In the genomic region with DNA sequence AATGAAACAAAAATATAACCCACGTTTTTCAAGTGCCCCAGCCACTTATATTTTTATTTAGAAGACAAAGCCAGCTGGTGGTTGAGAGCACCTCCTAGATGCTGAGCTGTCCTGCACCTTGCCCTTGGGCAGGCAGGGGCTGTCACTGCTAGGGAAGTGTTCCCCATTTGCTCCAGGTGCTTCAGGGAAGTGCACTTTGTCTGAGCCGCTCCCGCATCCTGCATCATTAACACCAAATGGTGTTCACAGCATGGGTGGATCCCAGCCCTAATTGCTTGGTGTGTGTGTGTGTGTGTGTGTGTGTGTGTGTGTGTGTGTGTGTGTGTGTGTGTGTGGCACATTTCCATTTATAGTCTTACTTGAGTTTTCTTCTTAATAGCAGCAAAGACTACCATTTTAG, we compare ENCODE assay signal across 8 mouse cellular contexts. TPM values are rescaled to one million over a fixed set of nuclear protein-coding genes. Genes with fewer than 3 reads are reported as not detected.
DNase-seq lines count a peak whose midpoint lies in the region; ATAC-seq and TF ChIP-seq lines count a peak whose summit lies in the region.
"Not testable (repeated sequence)": the region's sequence is repeated elsewhere in the genome, so short reads cannot be mapped to it uniquely, and the experiment has no call there.
"Had no signal": no experiment of that assay in that cellular context is flagged by ENCODE, and none has a peak within 500 bp of the region (broad histone marks: within the 10 kb centered on the region; RNA-seq: fewer than 3 reads in every experiment).

No protein-coding gene starts in this region.

- not testable (repeated sequence) for TF ChIP-seq POLR2A in heart, adult 2 months (IDR thresholded peaks at IDR 0.05; ENCODE audit: insufficient read depth, low read depth, low read length)

- H3K27me3 ChIP-seq in heart, adult 2 months (ENCODE audit: control insufficient read depth, insufficient read depth, low read length); intestine, postnatal 0 days (replicated peaks; ENCODE audit: control insufficient read depth, insufficient read depth, low read length); liver, embryonic 12.5 days (replicated peaks); liver, postnatal 0 days (ENCODE audit: insufficient read depth, low read length): not testable (repeated sequence)

- H3K9ac ChIP-seq in heart, adult 2 months (ENCODE audit: low read depth, low read length): 0 out of 2 replicates have a peak overlapping the region, but pooled peaks have one; percentile 12
- not testable (repeated sequence) for H3K9ac ChIP-seq in intestine, postnatal 0 days (ENCODE audit: low read depth, low read length); liver, embryonic 12.5 days; liver, postnatal 0 days (replicated peaks)

- H3K27ac ChIP-seq in heart, adult 2 months; liver, postnatal 0 days (ENCODE audit: low read depth): not testable (repeated sequence)
- H3K27ac ChIP-seq in intestine, postnatal 0 days (ENCODE audit: low read depth, low read length): peak overlapping the region; percentile 9; the same call in 1 of the 2 replicates
- H3K27ac ChIP-seq in liver, embryonic 12.5 days: peak overlapping the region; percentile 49

- TF ChIP-seq CTCF in heart, adult 2 months (IDR thresholded peaks at IDR 0.05); intestine, postnatal 0 days (IDR thresholded peaks at IDR 0.05; ENCODE audit: low read depth); liver, postnatal 0 days (IDR thresholded peaks at IDR 0.05; ENCODE audit: low read depth): not testable (repeated sequence)

- H3K9me3 ChIP-seq in intestine, postnatal 0 days (ENCODE audit: control insufficient read depth); liver, embryonic 12.5 days (replicated peaks); liver, postnatal 0 days (ENCODE audit: low read length): not testable (repeated sequence)

- peaks cover 21% of the 10 kb centered on the region for H3K4me1 ChIP-seq in heart, adult 2 months (ENCODE audit: control insufficient read depth, insufficient read depth, low read length)
- not testable (repeated sequence) for H3K4me1 ChIP-seq in intestine, postnatal 0 days (replicated peaks; ENCODE audit: control insufficient read depth, insufficient read depth, low read length)
- peaks cover 83% of the 10 kb centered on the region for H3K4me1 ChIP-seq in liver, embryonic 12.5 days
- peaks cover 18% of the 10 kb centered on the region for H3K4me1 ChIP-seq in liver, postnatal 0 days (ENCODE audit: insufficient read depth)

- H3K36me3 ChIP-seq in heart, adult 2 months (ENCODE audit: control insufficient read depth, insufficient read depth, low read length): peaks cover 80% of the 10 kb centered on the region
- H3K36me3 ChIP-seq in intestine, postnatal 0 days (ENCODE audit: control insufficient read depth, insufficient read depth): peaks cover 51% of the 10 kb centered on the region
- peaks cover 89% of the 10 kb centered on the region for H3K36me3 ChIP-seq in liver, embryonic 12.5 days
- peaks cover 61% of the 10 kb centered on the region for H3K36me3 ChIP-seq in liver, postnatal 0 days (replicated peaks; ENCODE audit: insufficient read depth, low read length)

- intact Hi-C loops in heart, adult 2 months (cut with DNase I): not testable (repeated sequence)

- peak; percentile 78 for ATAC-seq in intestine, postnatal 0 days
- ATAC-seq in liver, embryonic 12.5 days; liver, postnatal 0 days: not testable (repeated sequence)

- peak; percentile 31 for DNase-seq in A20 (ENCODE audit: low read depth, low spot score)
- peak; percentile 18 for DNase-seq in cerebellum, adult 11 months
- peak; percentile 30 to 51 for DNase-seq in cerebellum, postnatal 25 days
- not testable (repeated sequence) for DNase-seq in heart, adult 2 months; liver, postnatal 0 days

- not testable (repeated sequence) for TF ChIP-seq EP300 in heart, adult 2 months (IDR thresholded peaks at IDR 0.05; ENCODE audit: insufficient read depth, low read depth, low read length); liver, postnatal 0 days (IDR thresholded peaks at IDR 0.05; ENCODE audit: low read depth)

- H3K4me2 ChIP-seq in intestine, postnatal 0 days (replicated peaks; ENCODE audit: low read depth): not testable (repeated sequence)
- peak overlapping the region; percentile 25 for H3K4me2 ChIP-seq in liver, embryonic 12.5 days
- H3K4me2 ChIP-seq in liver, postnatal 0 days (ENCODE audit: low read depth, low read length): peak overlapping the region; percentile 18

- not testable (repeated sequence) for H3K79me2 ChIP-seq in heart, adult 2 months (replicated peaks; ENCODE audit: control insufficient read depth, insufficient read depth, low read length)

- not testable (repeated sequence) for H3K4me3 ChIP-seq in heart, adult 2 months; intestine, postnatal 0 days (ENCODE audit: low read depth, low read length); liver, embryonic 12.5 days; liver, postnatal 0 days (ENCODE audit: low read depth, low read length)

- 34% methylated on average over 3 of the region's 3 CpGs for WGBS in heart, adult 2 months
- 40% methylated on average over 3 of the region's 3 CpGs for WGBS in intestine, postnatal 0 days
- 81% methylated on average over 3 of the region's 3 CpGs for WGBS in liver, embryonic 12.5 days (ENCODE audit: insufficient replicate concordance)
- WGBS in liver, postnatal 0 days (ENCODE audit: insufficient replicate concordance): 72% methylated on average over 3 of the region's 3 CpGs

RNA-seq across cellular contexts. Expression of a gene that starts 16.5 kb away (rescaled TPM):
- 1 to 10 TPM in 1 of 2 experiments, under 1 TPM in 1; 0.84 to 2.0 TPM for total RNA-seq in heart, adult 2 months (2021)
- 0.26 and 0.31 TPM in 2 replicates for polyA plus RNA-seq in heart, adult 2 months (2012; rRNA removed)
- 15.6 and 18.7 TPM in 2 replicates for polyA plus RNA-seq in intestine, postnatal 0 days (2015; fragmentation: Nextera tagmentation; extraction: Ambion mirVana)
- 90.2 and 91.3 TPM in 2 replicates for polyA plus RNA-seq in liver, embryonic 12.5 days (2016; fragmentation: Nextera tagmentation; extraction: Ambion mirVana)
- polyA plus RNA-seq in liver, postnatal 0 days (2015; fragmentation: Nextera tagmentation; extraction: Ambion mirVana): 45.8 and 48.5 TPM in 2 replicates

RNA-seq across cellular contexts. Expression of a gene that starts 16.7 kb away (rescaled TPM):
- under 1 TPM; 0.16 to 0.37 TPM for total RNA-seq in heart, adult 2 months (2021)
- polyA plus RNA-seq in heart, adult 2 months (2012; rRNA removed): 0.20 and 0.26 TPM in 2 replicates
- polyA plus RNA-seq in intestine, postnatal 0 days (2015; fragmentation: Nextera tagmentation; extraction: Ambion mirVana): 6.6 and 6.7 TPM in 2 replicates
- polyA plus RNA-seq in liver, embryonic 12.5 days (2016; fragmentation: Nextera tagmentation; extraction: Ambion mirVana): 43.6 and 46.4 TPM in 2 replicates
- 14.3 and 16.5 TPM in 2 replicates for polyA plus RNA-seq in liver, postnatal 0 days (2015; fragmentation: Nextera tagmentation; extraction: Ambion mirVana)

RNA-seq across cellular contexts. Expression of a gene that starts 54.1 kb away (rescaled TPM):
- total RNA-seq in heart, adult 2 months (2021): 10 to 100 TPM; 76.6 to 97.3 TPM
- polyA plus RNA-seq in heart, adult 2 months (2012; rRNA removed): 71.0 and 145 TPM in 2 replicates
- 73.2 and 76.1 TPM in 2 replicates for polyA plus RNA-seq in intestine, postnatal 0 days (2015; fragmentation: Nextera tagmentation; extraction: Ambion mirVana)
- polyA plus RNA-seq in liver, embryonic 12.5 days (2016; fragmentation: Nextera tagmentation; extraction: Ambion mirVana): 43.4 and 44.1 TPM in 2 replicates
- 146 and 149 TPM in 2 replicates for polyA plus RNA-seq in liver, postnatal 0 days (2015; fragmentation: Nextera tagmentation; extraction: Ambion mirVana)

RNA-seq across cellular contexts. Expression of a gene that starts 54.1 kb away (rescaled TPM):
- total RNA-seq in heart, adult 2 months (2021): under 1 TPM; 0.18 to 0.23 TPM
- polyA plus RNA-seq in heart, adult 2 months (2012; rRNA removed): 0.21 and 0.26 TPM in 2 replicates
- 0.38 TPM in 2 replicates for polyA plus RNA-seq in intestine, postnatal 0 days (2015; fragmentation: Nextera tagmentation; extraction: Ambion mirVana)
- 0.07 and 0.17 TPM in 2 replicates for polyA plus RNA-seq in liver, embryonic 12.5 days (2016; fragmentation: Nextera tagmentation; extraction: Ambion mirVana)
- 0.18 and 0.29 TPM in 2 replicates for polyA plus RNA-seq in liver, postnatal 0 days (2015; fragmentation: Nextera tagmentation; extraction: Ambion mirVana)
- total RNA-seq: hematopoietic stem cell, adult 5-6 weeks had no signal

Comparison
In these comparisons a context has a peak if more than half of its experiments do, and no peak if none do; other contexts are left out.
1. RNA of a gene that starts 16.5 kb away (polyA plus RNA-seq): 90.2 to 91.3 TPM in liver, embryonic 12.5 days, 45.8 to 48.5 TPM in liver, postnatal 0 days and 15.6 to 18.7 TPM in intestine, postnatal 0 days; 0.26 to 0.31 TPM in heart, adult 2 months; every median in the first group is over 10 times any median in the second.